Mouse (Mus musculus) brain, embryonic 14.5 days (tissue): ENCODE results near the gene Bcan.

Source experiments
- CTCF ChIP-seq: fragments of 200-500 bp; IDR thresholded peaks from 2 replicates; pipeline ENCODE4 v1.5.1; 2012; ENCODE audit warnings: inconsistent platforms, mild to moderate bottlenecking, moderate library complexity, borderline replicate concordance; ENCODE audit not compliant: insufficient read depth, insufficient read length; ENCODE audit errors: extremely low read depth
- POLR2A ChIP-seq: fragments of 200-500 bp; IDR thresholded peaks from 2 replicates; pipeline ENCODE4 v1.6.1; 2012; ENCODE audit warnings: mild to moderate bottlenecking, inconsistent platforms, borderline replicate concordance; ENCODE audit not compliant: poor library complexity, insufficient read depth, insufficient read length, severe bottlenecking; ENCODE audit errors: extremely low read depth

GRCm38 (mm10) chr3:87958476-87958875, 41.6 kb downstream of the Bcan start:
- no peak for TF ChIP-seq CTCF
- TF ChIP-seq POLR2A, result no peak
